Mouse (Mus musculus) brain, adult 10 weeks (tissue): ENCODE results near the gene Gm11938. TPM values are rescaled to one million over a fixed set of nuclear protein-coding genes. Genes with fewer than 3 reads are reported as not detected.

ENCODE experiments used
- polyA plus RNA-seq: library from polyadenylated mRNA; stranded (reverse); fragments of 350-450 nt; fragmentation: Illumina TruSeq; extraction: RNeasy Lipid Tissue Mini Kit (QIAGEN cat#74804); gene quantifications from one replicate; pipeline ENCODE4 v1.2.3, GENCODE M21; 2015; ENCODE audit warnings: low read depth, low replicate concordance

Gene Gm11938
- polyA plus RNA-seq, result not detected

GRCm38 (mm10) chr11:99603208-99603607, at the start of gene Gm11938:
TSS of gene Gm11938 (minus strand) at chr11:99603308.

GRCm38 (mm10) chr11:99650136-99650535, 47.0 kb upstream of the Gm11938 start, which contains the start of gene Gm11555:
TSS of gene Gm11555 (minus strand) at chr11:99650236.

GRCm38 (mm10) chr11:99643635-99644139, 40.6 kb upstream of the Gm11938 start, which contains the start of gene Krtap4-7:
TSS of gene Krtap4-7 (minus strand) at chr11:99644089.

GRCm38 (mm10) chr11:99634653-99635134, 31.6 kb upstream of the Gm11938 start, which contains the start of gene Krtap4-2:
TSS of gene Krtap4-2 (minus strand) at chr11:99635084.

GRCm38 (mm10) chr11:99628138-99628537, 25.0 kb upstream of the Gm11938 start, which contains the start of gene Krtap4-1:
TSS of gene Krtap4-1 (minus strand) at chr11:99628238.

GRCm38 (mm10) chr11:99620335-99620734, 17.2 kb upstream of the Gm11938 start, which contains the start of gene Gm11562:
TSS of gene Gm11562 (minus strand) at chr11:99620435.

GRCm38 (mm10) chr11:99614796-99615363, 11.8 kb upstream of the Gm11938 start, which contains the start of gene Krtap2-4:
TSS of gene Krtap2-4 (minus strand) at chr11:99614846.

GRCm38 (mm10) chr11:99610089-99610488, 7.0 kb upstream of the Gm11938 start, which contains the start of gene Gm11937:
TSS of gene Gm11937 (minus strand) at chr11:99610189.

GRCm38 (mm10) chr11:99597742-99598141, 5.4 kb downstream of the Gm11938 start, which contains the start of gene Krtap9-3:
TSS of gene Krtap9-3 (minus strand) at chr11:99598105.

GRCm38 (mm10) chr11:99590981-99591380, 12.1 kb downstream of the Gm11938 start, which contains the start of gene Krtap1-3:
TSS of gene Krtap1-3 (minus strand) at chr11:99591339.

GRCm38 (mm10) chr11:99583245-99583704, 19.8 kb downstream of the Gm11938 start, which contains the start of gene Krtap1-4:
TSS of gene Krtap1-4 (minus strand) at chr11:99583654.

GRCm38 (mm10) chr11:99580636-99581035, 22.5 kb downstream of the Gm11938 start, which contains the start of gene Krtap1-5:
TSS of gene Krtap1-5 (minus strand) at chr11:99581016.

GRCm38 (mm10) chr11:99566530-99566929, 36.6 kb downstream of the Gm11938 start, which contains the start of gene Krtap3-1:
TSS of gene Krtap3-1 (minus strand) at chr11:99566630.

GRCm38 (mm10) chr11:99559366-99559765, 43.7 kb downstream of the Gm11938 start, which contains the start of gene Gm11939:
TSS of gene Gm11939 (minus strand) at chr11:99559466.

GRCm38 (mm10) chr11:99556753-99557152, 46.4 kb downstream of the Gm11938 start, which contains the start of gene Krtap3-2:
TSS of gene Krtap3-2 (minus strand) at chr11:99556853.

Other genes with a start within 250 kb of the Gm11938 start
- not detected for gene Krt28, start 228.4 kb downstream of the Gm11938 start, polyA plus RNA-seq
- 18.1 TPM for gene Krt10, start 213.9 kb downstream of the Gm11938 start, polyA plus RNA-seq
- 13.0 TPM for gene Krt12, start 181.0 kb downstream of the Gm11938 start, polyA plus RNA-seq
- 0.22 TPM for gene Krt20, start 165.2 kb downstream of the Gm11938 start, polyA plus RNA-seq
- not detected for gene Krt23, start 110.2 kb downstream of the Gm11938 start, polyA plus RNA-seq
- gene Krt39, start 82.0 kb downstream of the Gm11938 start, polyA plus RNA-seq, result not detected
- gene Krt40, start 60.1 kb downstream of the Gm11938 start, polyA plus RNA-seq, result not detected
- gene Krtap3-3, start 52.4 kb downstream of the Gm11938 start, polyA plus RNA-seq, result not detected
- not detected for gene Krtap3-2, start 46.5 kb downstream of the Gm11938 start, polyA plus RNA-seq
- not detected for gene Gm11939, start 43.8 kb downstream of the Gm11938 start, polyA plus RNA-seq
- not detected for gene Krtap3-1, start 36.7 kb downstream of the Gm11938 start, polyA plus RNA-seq
- gene Krtap1-5, start 22.3 kb downstream of the Gm11938 start, polyA plus RNA-seq, result not detected
- gene Krtap1-4, start 19.7 kb downstream of the Gm11938 start, polyA plus RNA-seq, result not detected
- gene Krtap1-3, start 12.0 kb downstream of the Gm11938 start, polyA plus RNA-seq, result not detected
- gene Krtap9-3, start 5.2 kb downstream of the Gm11938 start, polyA plus RNA-seq, result not detected
- gene Gm11937, start 6.9 kb upstream of the Gm11938 start, polyA plus RNA-seq, result not detected
- gene Krtap2-4, start 11.5 kb upstream of the Gm11938 start, polyA plus RNA-seq, result not detected
- not detected for gene Gm11562, start 17.1 kb upstream of the Gm11938 start, polyA plus RNA-seq
- not detected for gene Krtap4-1, start 24.9 kb upstream of the Gm11938 start, polyA plus RNA-seq
- gene Krtap4-2, start 31.8 kb upstream of the Gm11938 start, polyA plus RNA-seq, result not detected
- not detected for gene Krtap4-7, start 40.8 kb upstream of the Gm11938 start, polyA plus RNA-seq
- not detected for gene Gm11555, start 46.9 kb upstream of the Gm11938 start, polyA plus RNA-seq
- gene Gm11563, start 55.7 kb upstream of the Gm11938 start, polyA plus RNA-seq, result not detected
- gene Krtap4-6, start 62.7 kb upstream of the Gm11938 start, polyA plus RNA-seq, result not detected
- gene Gm14190, start 87.4 kb upstream of the Gm11938 start, polyA plus RNA-seq, result not detected
- gene Gm14180, start 131.0 kb upstream of the Gm11938 start, polyA plus RNA-seq, result not detected
- gene Gm11595, start 169.6 kb upstream of the Gm11938 start, polyA plus RNA-seq, result not detected
- not detected for gene Krtap4-8, start 177.4 kb upstream of the Gm11938 start, polyA plus RNA-seq
- gene Krtap4-9, start 181.9 kb upstream of the Gm11938 start, polyA plus RNA-seq, result not detected
- gene Gm11596, start 190.2 kb upstream of the Gm11938 start, polyA plus RNA-seq, result not detected
- gene Gm11569, start 195.6 kb upstream of the Gm11938 start, polyA plus RNA-seq, result not detected
- not detected for gene Gm11554, start 201.1 kb upstream of the Gm11938 start, polyA plus RNA-seq
- gene Krtap4-13, start 206.6 kb upstream of the Gm11938 start, polyA plus RNA-seq, result not detected
- not detected for gene Gm11564, start 212.4 kb upstream of the Gm11938 start, polyA plus RNA-seq
- gene 2300003K06Rik, start 234.8 kb upstream of the Gm11938 start, polyA plus RNA-seq, result not detected
- gene Krtap4-16, start 248.3 kb upstream of the Gm11938 start, polyA plus RNA-seq, result not detected